20 mouse cellular contexts compared by ENCODE assay signal in genomic region chr19:14096187-14096586, GRCm38 (mm10).
DNase-seq lines count a peak whose midpoint lies in the region; ATAC-seq and TF ChIP-seq lines count a peak whose summit lies in the region.
"Had no signal": no experiment of that assay in that cellular context is flagged by ENCODE, and none has a peak within 500 bp of the region (broad histone marks: within the 10 kb centered on the region; RNA-seq: fewer than 3 reads in every experiment).

No protein-coding gene starts in this region.

- intact Hi-C loops in left cerebral cortex, postnatal 4 days (cut with DNase I): no loop called here
- intact Hi-C loops in left cerebral cortex, postnatal 36 days (cut with DNase I): no loop called here
- intact Hi-C loops in heart, adult 2 months (cut with DNase I): no loop called here

- no peak overlapping the region for H3K9ac ChIP-seq in midbrain, embryonic 12.5 days (replicated peaks)
- H3K9ac ChIP-seq in heart, adult 2 months (ENCODE audit: low read depth, low read length): no peak overlapping the region
- H3K9ac ChIP-seq: embryonic facial prominence, embryonic 13.5 days; kidney, embryonic 15.5 days; liver, embryonic 12.5 days; lung, embryonic 14.5 days had no signal

- H3K4me3 ChIP-seq in midbrain, embryonic 12.5 days: no peak overlapping the region
- no peak overlapping the region for H3K4me3 ChIP-seq in heart, adult 2 months
- H3K4me3 ChIP-seq: embryonic facial prominence, embryonic 13.5 days; forebrain, embryonic 10.5 days; heart, embryonic 10.5 days; kidney, embryonic 15.5 days; liver, embryonic 12.5 days had no signal

- peaks cover 3% of the 10 kb centered on the region; the same call in 1 of the 2 replicates for H3K27me3 ChIP-seq in midbrain, embryonic 12.5 days
- H3K27me3 ChIP-seq in heart, adult 2 months (ENCODE audit: control insufficient read depth, insufficient read depth, low read length): no peaks in the 10 kb centered on the region
- H3K27me3 ChIP-seq: CH12.LX; embryonic facial prominence, embryonic 13.5 days; kidney, embryonic 15.5 days; liver, embryonic 12.5 days had no signal

- H3K9me3 ChIP-seq in midbrain, embryonic 12.5 days: no peaks in the 10 kb centered on the region
- H3K9me3 ChIP-seq: embryonic facial prominence, embryonic 13.5 days; forebrain, embryonic 10.5 days; heart, embryonic 10.5 days; kidney, embryonic 15.5 days; liver, embryonic 12.5 days had no signal

- H3K4me2 ChIP-seq in midbrain, embryonic 12.5 days (replicated peaks): no peak overlapping the region
- H3K4me2 ChIP-seq: embryonic facial prominence, embryonic 13.5 days; kidney, embryonic 15.5 days; liver, embryonic 12.5 days; lung, embryonic 14.5 days had no signal

- H3K27ac ChIP-seq in midbrain, embryonic 12.5 days (replicated peaks): no peak overlapping the region
- no peak overlapping the region for H3K27ac ChIP-seq in heart, adult 2 months
- H3K27ac ChIP-seq: embryonic facial prominence, embryonic 13.5 days; forebrain, embryonic 10.5 days; heart, embryonic 10.5 days; kidney, embryonic 15.5 days; liver, embryonic 12.5 days had no signal

- WGBS in midbrain, embryonic 12.5 days: 47% methylated on average over 5 of the region's 5 CpGs
- WGBS in heart, adult 2 months: 73% methylated on average over 5 of the region's 5 CpGs

- TF ChIP-seq EP300 in heart, adult 2 months (IDR thresholded peaks at IDR 0.05; ENCODE audit: insufficient read depth, low read depth, low read length): no peak

- 0 out of 2 replicates have a peak, but pooled peaks cover 5% of the 10 kb centered on the region for H3K4me1 ChIP-seq in midbrain, embryonic 12.5 days
- H3K4me1 ChIP-seq in heart, adult 2 months (ENCODE audit: control insufficient read depth, insufficient read depth, low read length): no peaks in the 10 kb centered on the region
- H3K4me1 ChIP-seq: heart, embryonic 10.5 days; kidney, embryonic 15.5 days; liver, embryonic 12.5 days had no signal

- no peaks in the 10 kb centered on the region for H3K36me3 ChIP-seq in midbrain, embryonic 12.5 days
- no peaks in the 10 kb centered on the region for H3K36me3 ChIP-seq in heart, adult 2 months (ENCODE audit: control insufficient read depth, insufficient read depth, low read length)
- H3K36me3 ChIP-seq: embryonic facial prominence, embryonic 13.5 days; forebrain, embryonic 10.5 days; heart, embryonic 10.5 days; kidney, embryonic 15.5 days; liver, embryonic 12.5 days had no signal

- ATAC-seq in cerebellum, adult (ENCODE audit: insufficient number of reproducible peaks, low FRiP score, low TSS enrichment): no peak
- peak; percentile 78 for ATAC-seq in midbrain, embryonic 12.5 days (ENCODE audit: low FRiP score, low read depth)
- ATAC-seq: liver, embryonic 12.5 days had no signal

- DNase-seq in cerebellum, postnatal 10 days: peak; percentile 74 to 80
- DNase-seq in left cerebral cortex, postnatal 4 days: peak; percentile 59
- DNase-seq in left cerebral cortex, postnatal 36 days (ENCODE audit: low spot score in 2 of 2): no peak
- DNase-seq in retina, postnatal 1 day: peak; percentile 94
- DNase-seq in heart, adult 2 months: no peak
- no peak for DNase-seq in testis, postnatal 10 days (ENCODE audit: low spot score)
- DNase-seq: adrenal gland, adult 8-10 months; gastrocnemius, postnatal 36 days; heart, postnatal 10 days; lung, embryonic 14.5 days; right cerebral cortex, adult 18-20 months; thymus, adult 18-20 months had no signal

- no peaks in the 10 kb centered on the region for H3K79me2 ChIP-seq in heart, adult 2 months (replicated peaks; ENCODE audit: control insufficient read depth, insufficient read depth, low read length)

- no peak for TF ChIP-seq CTCF in heart, adult 2 months (IDR thresholded peaks at IDR 0.05)

- TF ChIP-seq POLR2A in heart, adult 2 months (IDR thresholded peaks at IDR 0.05; ENCODE audit: insufficient read depth, low read depth, low read length): no peak

Comparison
In these comparisons a context has a peak if more than half of its experiments do, and no peak if none do; other contexts are left out.
1. DNase-seq: peak in cerebellum, postnatal 10 days (2 of 2), left cerebral cortex, postnatal 4 days (single experiment) and retina, postnatal 1 day (single experiment); none in left cerebral cortex, postnatal 36 days (0 of 2), heart, adult 2 months (0 of 2) and testis, postnatal 10 days (single experiment).